In genomic region chr11:106267871-106268270, GRCm38 (mm10) we compare ENCODE assay signal across 9 mouse cellular contexts. TPM values are rescaled to one million over a fixed set of nuclear protein-coding genes. Genes with fewer than 3 reads are reported as not detected.
DNase-seq lines count a peak whose midpoint lies in the region; ATAC-seq and TF ChIP-seq lines count a peak whose summit lies in the region.
"Had no signal": no experiment of that assay in that cellular context is flagged by ENCODE, and none has a peak within 500 bp of the region (broad histone marks: within the 10 kb centered on the region; RNA-seq: fewer than 3 reads in every experiment).

No protein-coding gene starts in this region.

- ATAC-seq in G1E (ENCODE audit: extremely low read depth, insufficient number of reproducible peaks, low FRiP score, poor library complexity, severe bottlenecking): no peak
- no peak for ATAC-seq in forebrain, embryonic 11.5 days (replicated peaks; ENCODE audit: low FRiP score)
- ATAC-seq in limb, embryonic 15.5 days (ENCODE audit: insufficient number of reproducible peaks, low FRiP score, low TSS enrichment, low read depth): no peak

- H3K4me2 ChIP-seq in forebrain, embryonic 11.5 days (ENCODE audit: low read depth, low read length, severe bottlenecking): no peak overlapping the region
- H3K4me2 ChIP-seq in limb, embryonic 15.5 days: peak overlapping the region; percentile 44

- DNase-seq in heart, adult 11 months: peak; percentile 95
- no peak for DNase-seq in heart, postnatal 14 days
- no peak for DNase-seq in G1E (ENCODE audit: low spot score)
- no peak for DNase-seq in forebrain, embryonic 11.5 days (ENCODE audit: low spot score)
- DNase-seq in urinary bladder, postnatal 14 days (ENCODE audit: low spot score): no peak
- DNase-seq in ovary, postnatal 14 days (ENCODE audit: low spot score): no peak
- no peak for DNase-seq in left cerebral cortex, adult 11 months (ENCODE audit: low spot score)

- intact Hi-C loops in heart, postnatal 14 days (cut with DNase I): no loop called here

- no peak overlapping the region for H3K9ac ChIP-seq in forebrain, embryonic 11.5 days (ENCODE audit: low read length)
- H3K9ac ChIP-seq in limb, embryonic 15.5 days: no peak overlapping the region

- H3K9me3 ChIP-seq in G1E (replicated peaks): no peaks in the 10 kb centered on the region
- H3K9me3 ChIP-seq in forebrain, embryonic 11.5 days (ENCODE audit: control insufficient read depth, low read length): no peaks in the 10 kb centered on the region
- no peaks in the 10 kb centered on the region for H3K9me3 ChIP-seq in limb, embryonic 15.5 days

- H3K36me3 ChIP-seq in G1E (replicated peaks): peaks cover 82% of the 10 kb centered on the region
- peaks cover 20% of the 10 kb centered on the region; the same call in 1 of the 2 replicates for H3K36me3 ChIP-seq in forebrain, embryonic 11.5 days (ENCODE audit: control insufficient read depth, insufficient read depth, low read length)
- H3K36me3 ChIP-seq in limb, embryonic 15.5 days: peaks cover 50% of the 10 kb centered on the region

- peak overlapping the region; percentile 66; the same call in 1 of the 2 replicates for H3K27ac ChIP-seq in forebrain, embryonic 11.5 days (ENCODE audit: low read depth, low read length)
- peak overlapping the region; percentile 90 for H3K27ac ChIP-seq in limb, embryonic 15.5 days

- H3K27me3 ChIP-seq in G1E (ENCODE audit: insufficient read depth, low read length): no peaks in the 10 kb centered on the region
- no peaks in the 10 kb centered on the region for H3K27me3 ChIP-seq in forebrain, embryonic 11.5 days (ENCODE audit: control insufficient read depth, insufficient read depth, low read length)
- no peaks in the 10 kb centered on the region for H3K27me3 ChIP-seq in limb, embryonic 15.5 days

- peak overlapping the region; percentile 51; the same call in 1 of the 2 replicates for H3K4me3 ChIP-seq in G1E (ENCODE audit: low read depth, low read length)
- H3K4me3 ChIP-seq in forebrain, embryonic 11.5 days (ENCODE audit: low read depth, low read length): no peak overlapping the region
- H3K4me3 ChIP-seq in limb, embryonic 15.5 days: peak overlapping the region; percentile 26

- peaks cover 50% of the 10 kb centered on the region for H3K4me1 ChIP-seq in G1E (ENCODE audit: insufficient read depth, low read depth, low read length)
- peaks cover 9% of the 10 kb centered on the region for H3K4me1 ChIP-seq in forebrain, embryonic 11.5 days (replicated peaks; ENCODE audit: control insufficient read depth, insufficient read depth, low read length)
- peaks cover 46% of the 10 kb centered on the region for H3K4me1 ChIP-seq in limb, embryonic 15.5 days

- WGBS in forebrain, embryonic 11.5 days: 78% methylated on average over 5 of the region's 5 CpGs
- WGBS in limb, embryonic 15.5 days: 31% methylated on average over 5 of the region's 5 CpGs

- TF ChIP-seq CTCF in G1E (IDR thresholded peaks at IDR 0.05; ENCODE audit: low read depth, low read length): no peak

RNA-seq across cellular contexts. Expression of gene Smarcd2, which starts 4.9 kb away (rescaled TPM):
- total RNA-seq in heart, postnatal 14 days (2021): 10 to 100 TPM; 28.7 to 30.8 TPM
- total RNA-seq in G1E (2014; fragmentation: Nextera tagmentation) (94.1 and 113 TPM in 2 replicates), G1E (2017) (139 and 149 TPM in 2 replicates)
- polyA plus RNA-seq in G1E (2012): 138 and 154 TPM in 2 replicates
- 27.2 and 27.7 TPM in 2 replicates for polyA plus RNA-seq in forebrain, embryonic 11.5 days (2014; fragmentation: Nextera tagmentation; extraction: Ambion mirVana)
- polyA plus RNA-seq in limb, embryonic 15.5 days (2015; fragmentation: Nextera tagmentation; extraction: Ambion mirVana): 90.6 and 110 TPM in 2 replicates

RNA-seq across cellular contexts. Expression of gene Tcam1, which starts 8.6 kb away (rescaled TPM):
- total RNA-seq in heart, postnatal 14 days (2021): under 1 TPM in 1 of 2 experiments, not detected in 1; 0.07 TPM
- not detected in 2 replicates for total RNA-seq in G1E (2014; fragmentation: Nextera tagmentation)
- total RNA-seq in G1E (2017): 0.12 TPM in 1 of 2 replicates, not detected in the other
- polyA plus RNA-seq in G1E (2012): 0.01 TPM in 1 of 2 replicates, not detected in the other
- 0.15 and 0.29 TPM in 2 replicates for polyA plus RNA-seq in forebrain, embryonic 11.5 days (2014; fragmentation: Nextera tagmentation; extraction: Ambion mirVana)
- polyA plus RNA-seq in limb, embryonic 15.5 days (2015; fragmentation: Nextera tagmentation; extraction: Ambion mirVana): 0.41 and 0.53 TPM in 2 replicates

RNA-seq across cellular contexts. Expression of gene Psmc5, which starts 11.9 kb away (rescaled TPM):
- total RNA-seq in heart, postnatal 14 days (2021): 100 to 1,000 TPM in 1 of 2 experiments, 10 to 100 TPM in 1; 99.9 to 105 TPM
- 44.0 and 50.7 TPM in 2 replicates for total RNA-seq in G1E (2014; fragmentation: Nextera tagmentation)
- 90.7 and 96.0 TPM in 2 replicates for total RNA-seq in G1E (2017)
- polyA plus RNA-seq in G1E (2012): 38.4 and 64.1 TPM in 2 replicates
- 368 and 384 TPM in 2 replicates for polyA plus RNA-seq in forebrain, embryonic 11.5 days (2014; fragmentation: Nextera tagmentation; extraction: Ambion mirVana)
- 276 and 309 TPM in 2 replicates for polyA plus RNA-seq in limb, embryonic 15.5 days (2015; fragmentation: Nextera tagmentation; extraction: Ambion mirVana)

RNA-seq across cellular contexts. Expression of gene Ftsj3, which starts 12.0 kb away (rescaled TPM):
- 10 to 100 TPM; 19.3 to 21.4 TPM for total RNA-seq in heart, postnatal 14 days (2021)
- 49.0 and 59.8 TPM in 2 replicates for total RNA-seq in G1E (2014; fragmentation: Nextera tagmentation)
- total RNA-seq in G1E (2017): 90.6 and 109 TPM in 2 replicates
- 11.5 and 21.6 TPM in 2 replicates for polyA plus RNA-seq in G1E (2012)
- polyA plus RNA-seq in forebrain, embryonic 11.5 days (2014; fragmentation: Nextera tagmentation; extraction: Ambion mirVana): 70.1 and 71.1 TPM in 2 replicates
- 50.8 and 52.7 TPM in 2 replicates for polyA plus RNA-seq in limb, embryonic 15.5 days (2015; fragmentation: Nextera tagmentation; extraction: Ambion mirVana)

RNA-seq across cellular contexts. Expression of gene Gh, which starts 33.8 kb away (rescaled TPM):
- total RNA-seq in heart, postnatal 14 days (2021): not detected
- total RNA-seq in G1E (2014; fragmentation: Nextera tagmentation): not detected in 2 replicates
- not detected in 2 replicates for total RNA-seq in G1E (2017)
- not detected in 2 replicates for polyA plus RNA-seq in G1E (2012)
- polyA plus RNA-seq in forebrain, embryonic 11.5 days (2014; fragmentation: Nextera tagmentation; extraction: Ambion mirVana): not detected in 2 replicates
- polyA plus RNA-seq in limb, embryonic 15.5 days (2015; fragmentation: Nextera tagmentation; extraction: Ambion mirVana): not detected in 2 replicates
- polyA plus RNA-seq: brain, embryonic 14.5 days had no signal
